Mouse (Mus musculus): ENCODE measurements around the gene Tmem209. TPM values are rescaled to one million over a fixed set of nuclear protein-coding genes. Genes with fewer than 3 reads are reported as not detected.
A peak's percentile ranks its signal among the peaks of the same experiment; 100 is the strongest.

Gene Tmem209
- total RNA-seq, 2 experiments from 2014 or later = 7.4 to 9.1 TPM

DNA sequence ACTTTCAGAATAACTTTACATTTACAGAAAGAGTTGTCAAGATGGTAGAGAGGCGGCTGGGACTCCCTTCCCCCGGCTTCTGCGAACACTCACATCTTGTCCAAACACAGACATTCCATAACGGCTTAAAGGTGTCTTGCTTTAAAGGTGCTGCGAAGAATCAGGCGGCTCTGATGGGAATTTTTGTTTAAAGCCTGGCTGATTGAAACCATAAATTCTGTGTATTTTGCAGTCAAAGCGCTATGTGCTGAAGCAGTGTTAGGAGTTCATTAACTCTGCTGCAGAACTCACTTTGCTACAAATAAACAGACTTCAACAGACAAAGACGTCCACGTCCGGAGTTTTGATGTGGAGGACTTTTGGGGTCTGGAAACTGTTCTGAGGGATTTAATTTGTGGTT is 28.7 kb upstream of the Tmem209 start:
- no peak for DNase-seq

DNA sequence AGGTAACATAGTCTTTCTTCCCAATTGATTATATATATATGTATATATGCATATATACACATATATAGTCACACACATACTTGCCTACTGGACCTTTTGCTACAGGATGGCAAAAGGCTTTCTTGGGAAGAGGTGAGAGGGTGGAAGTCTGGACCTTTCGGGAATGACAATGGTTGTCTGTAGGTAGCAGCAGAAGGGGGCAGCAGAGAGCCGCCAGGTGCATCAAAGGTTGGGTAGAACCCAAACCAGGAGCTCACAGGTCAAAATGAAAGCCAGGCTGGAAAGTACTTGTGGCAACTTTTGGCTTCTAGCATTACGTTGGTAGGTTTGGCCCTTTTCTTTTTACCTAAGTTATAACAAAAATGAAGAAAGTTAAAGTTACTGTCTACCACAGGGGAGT is 25.8 kb upstream of the Tmem209 start:
- DNase-seq = no peak

DNA sequence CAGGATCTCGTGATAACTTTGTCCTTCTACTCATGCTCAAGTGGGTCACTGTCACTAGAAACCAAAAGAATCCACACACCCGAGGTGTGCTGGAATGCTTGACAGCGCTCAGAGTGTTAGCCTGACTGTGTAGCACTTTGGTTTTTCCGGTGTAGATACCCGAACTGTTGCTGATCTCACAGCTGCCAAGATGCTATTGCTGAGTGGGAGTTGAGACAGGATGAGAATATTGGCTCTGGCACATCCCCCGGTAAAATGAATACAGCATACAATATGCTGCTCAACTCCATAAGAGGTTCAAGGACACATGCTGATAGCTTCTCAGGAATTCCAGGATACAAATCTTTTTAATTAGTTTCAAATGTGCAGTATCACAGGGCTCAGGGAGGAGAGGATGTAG is 19.2 kb upstream of the Tmem209 start:
- DNase-seq = no peak

DNA sequence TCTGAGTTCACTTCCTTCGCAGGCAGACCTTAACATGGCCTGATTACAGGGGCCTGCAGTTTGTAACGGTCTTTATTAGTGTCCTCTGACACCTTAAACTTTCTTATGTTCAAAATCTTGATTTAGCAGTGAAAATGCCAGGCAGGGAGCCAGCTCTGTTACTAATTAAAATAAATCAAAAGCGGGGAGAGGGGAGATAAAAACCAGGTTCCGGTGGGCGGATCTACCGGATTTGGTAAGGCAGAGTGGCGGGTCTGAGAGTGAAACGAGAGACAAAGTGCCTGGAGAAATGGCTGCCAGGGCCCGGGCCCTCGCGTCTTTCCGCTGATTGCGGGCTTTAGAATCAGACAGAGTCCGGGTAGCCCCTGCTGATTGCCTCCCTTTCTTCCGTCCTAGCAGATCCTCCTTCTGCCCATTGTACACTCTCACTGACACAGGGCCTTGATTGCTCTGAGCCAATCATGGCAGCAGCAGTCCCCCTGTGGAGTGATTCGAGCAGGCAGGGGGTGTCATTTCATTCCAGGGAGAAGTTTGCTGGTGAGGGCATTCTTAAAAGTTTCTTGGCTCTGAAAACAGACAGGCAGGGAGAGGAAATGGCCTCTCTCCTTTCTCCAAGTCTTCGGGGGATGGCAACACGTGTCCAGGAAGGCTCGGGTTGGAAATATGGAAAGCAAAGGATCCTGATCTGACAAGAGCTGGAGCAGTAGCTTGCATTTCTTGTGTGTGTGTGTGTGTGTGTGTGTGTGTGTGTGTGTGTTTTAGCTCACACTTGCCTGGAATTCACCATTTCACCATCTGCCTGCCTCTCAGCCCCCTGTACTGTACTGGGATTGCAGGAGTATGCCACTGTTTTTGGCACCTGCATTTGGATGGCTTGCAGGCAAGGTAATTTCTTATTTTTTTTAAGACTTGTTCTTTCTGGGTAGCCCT is 17.3 kb upstream of the Tmem209 start:
- DNase-seq = no peak

DNA sequence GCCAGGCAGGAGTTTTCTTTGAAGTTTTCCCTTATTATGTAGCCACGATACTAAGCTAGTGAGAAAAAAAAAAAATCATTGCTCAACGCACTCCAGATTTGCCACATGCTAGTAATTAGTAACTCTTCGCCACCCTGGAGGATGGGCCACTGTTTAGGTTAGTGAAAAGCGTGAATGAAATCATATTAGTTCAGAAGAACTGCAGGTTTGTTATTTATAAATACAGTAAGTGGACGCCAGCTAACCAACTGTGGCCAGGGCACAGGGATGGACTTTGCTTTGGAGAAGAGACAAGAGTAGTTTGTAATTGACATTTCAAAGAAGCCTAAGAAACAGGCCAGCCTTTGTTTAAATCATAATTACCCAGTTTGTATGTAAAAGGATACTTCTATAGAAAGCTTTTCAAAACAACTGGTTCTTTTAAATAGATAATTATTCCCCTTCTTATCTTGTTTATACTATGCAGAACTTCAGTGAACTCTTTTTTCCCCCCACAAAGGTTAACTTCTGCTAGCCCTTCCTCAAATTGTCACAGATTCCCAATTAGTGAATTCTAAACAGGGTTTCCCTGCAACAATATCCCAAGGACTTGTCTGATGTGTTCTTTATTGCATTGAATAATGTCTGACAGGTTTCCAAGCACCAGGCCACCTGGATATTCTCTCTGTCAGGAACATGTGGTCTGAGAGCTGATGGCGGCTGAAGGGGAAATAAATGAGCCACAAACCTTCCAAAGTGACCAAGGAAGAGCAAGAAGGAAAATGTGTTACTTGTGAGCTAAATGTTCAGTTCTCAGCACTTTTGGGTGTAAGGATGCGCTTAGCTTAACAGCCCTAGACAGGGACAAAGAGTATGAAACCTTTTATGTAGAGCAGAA is 16.1 kb upstream of the Tmem209 start:
- DNase-seq = no peak

DNA sequence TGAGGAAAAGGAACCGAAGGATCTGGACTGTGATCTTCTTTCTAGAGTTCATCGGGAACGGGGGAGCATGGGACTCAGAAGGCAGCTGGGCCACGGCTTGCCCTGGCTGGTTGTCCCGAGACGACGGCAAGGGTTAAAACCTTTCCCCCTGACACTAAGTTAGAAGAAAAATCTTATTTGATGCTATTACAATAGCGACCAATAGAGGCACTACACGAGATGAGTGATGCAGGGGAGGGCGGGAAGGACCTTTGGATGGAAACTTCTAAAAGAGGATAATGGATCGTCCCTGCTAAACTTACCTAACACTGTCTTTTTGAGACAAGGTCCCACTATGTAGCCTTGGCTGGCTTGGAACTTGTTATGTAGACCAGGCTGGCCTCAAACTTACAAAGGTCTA is 10.8 kb upstream of the Tmem209 start:
- DNase-seq = no peak

DNA sequence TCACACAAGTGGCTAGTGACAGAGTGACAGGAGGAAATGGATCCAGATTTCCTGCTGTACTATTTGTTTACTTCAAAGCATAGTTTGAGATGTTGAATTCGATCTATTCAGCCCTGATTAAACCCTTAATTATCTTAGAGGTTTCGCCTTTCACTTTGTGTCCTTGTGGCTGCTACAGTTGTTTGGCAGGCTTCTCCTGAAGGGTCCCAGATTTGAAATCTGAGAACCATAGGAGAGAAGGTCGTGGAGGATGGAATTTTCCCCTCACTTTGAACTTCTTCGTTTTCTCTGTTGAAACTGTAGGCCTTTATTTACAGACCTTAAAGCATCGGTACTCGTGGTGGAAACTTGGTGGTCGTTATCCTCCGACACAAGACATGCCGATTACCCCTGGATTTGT is 4.7 kb upstream of the Tmem209 start:
- DNase-seq = no peak

DNA sequence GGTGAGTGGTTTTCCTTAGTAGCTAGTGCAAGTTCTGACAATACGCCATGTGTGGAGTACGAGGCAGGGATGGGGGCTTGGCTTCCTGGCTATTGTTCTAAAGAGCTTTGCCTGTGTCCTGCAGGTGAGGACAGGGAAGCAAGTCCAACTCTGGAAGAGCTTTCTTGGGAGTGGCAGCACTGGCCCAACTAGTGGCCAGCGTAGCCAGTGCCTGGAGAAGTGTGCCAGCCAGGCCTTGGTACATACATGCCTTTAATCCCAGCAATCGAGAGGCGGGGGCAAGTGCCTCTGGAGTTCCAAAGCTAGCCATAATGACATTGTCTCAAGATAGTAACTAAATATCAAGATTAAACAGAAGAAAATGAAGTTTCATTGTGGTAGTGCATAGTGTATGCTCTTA is 708 bp upstream of the Tmem209 start:
- DNase-seq = no peak

DNA sequence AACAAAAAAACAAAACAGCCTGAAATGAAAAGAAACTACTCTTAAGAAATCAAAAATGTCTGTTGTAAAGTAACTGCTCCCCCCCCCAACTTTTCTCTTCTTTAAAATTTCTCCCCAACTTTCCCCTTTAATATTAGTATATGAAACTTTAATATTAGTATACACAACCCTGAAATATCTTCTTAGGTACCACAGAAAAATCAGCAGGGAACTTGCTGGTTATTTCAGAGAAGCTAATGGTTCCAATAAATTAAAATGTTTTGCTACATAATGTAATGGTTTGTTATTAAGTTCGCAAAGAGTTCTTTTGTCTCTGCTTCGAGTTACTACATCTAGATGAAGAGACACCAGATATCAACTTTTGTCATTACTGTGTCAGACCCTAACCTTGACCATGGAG is 759 bp downstream of the Tmem209 start:
- DNase-seq = no peak

DNA sequence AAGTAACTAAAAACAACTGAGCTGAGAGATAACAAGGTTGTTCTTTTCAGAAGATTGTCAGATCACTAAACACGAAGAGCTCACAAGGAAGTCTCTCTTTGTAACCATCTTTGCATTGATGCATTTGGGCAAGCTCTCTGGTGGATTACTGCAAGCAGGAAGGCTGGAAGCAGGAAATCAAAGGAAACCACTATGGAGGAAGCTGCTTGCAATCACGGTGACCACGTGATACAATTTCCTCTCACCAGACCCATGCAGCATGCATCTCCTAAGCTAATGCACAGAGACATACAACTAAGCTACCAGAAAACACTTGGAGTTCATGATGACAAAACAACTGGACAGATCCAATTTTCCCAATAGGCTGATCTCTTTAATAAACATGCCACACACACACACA is 10.5 kb downstream of the Tmem209 start:
- DNase-seq = no peak

DNA sequence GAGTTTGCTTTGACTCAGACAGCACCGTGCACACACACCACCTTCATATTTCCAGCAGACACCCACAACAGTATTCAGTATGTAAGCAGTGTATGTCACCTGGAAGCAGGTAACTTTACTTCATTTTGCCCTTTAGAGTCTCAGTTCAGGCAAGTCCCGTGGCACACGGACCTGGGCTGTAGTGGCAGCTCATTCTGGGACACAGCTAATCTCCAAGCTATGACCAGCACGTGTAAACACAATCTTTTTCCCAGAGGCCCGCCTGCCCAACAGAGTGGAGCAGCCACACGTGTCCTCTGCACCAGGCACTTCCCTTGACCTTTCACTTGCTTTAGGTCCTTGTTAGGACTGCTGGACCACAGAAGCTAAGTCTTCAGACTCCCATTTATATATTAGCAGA is 23.1 kb downstream of the Tmem209 start:
- DNase-seq = no peak

DNA sequence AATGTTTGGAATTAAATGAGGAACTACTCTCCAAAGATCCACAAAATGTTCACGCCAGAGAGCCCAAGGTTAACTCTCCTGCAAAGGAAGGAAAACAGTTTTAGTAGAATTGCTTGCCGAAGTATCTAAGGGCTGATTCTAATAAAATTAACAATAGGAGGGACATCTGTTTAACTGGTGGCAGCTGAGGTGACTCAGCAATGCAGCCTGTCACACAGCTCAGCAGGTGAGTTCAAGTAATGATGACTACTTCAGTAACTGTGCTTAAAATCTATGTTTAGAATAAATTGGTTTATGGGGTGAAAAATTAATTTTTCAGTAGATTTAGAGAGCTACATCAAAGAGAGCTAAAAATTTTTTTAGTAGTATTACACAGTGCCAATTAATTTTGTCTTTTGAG is 26.7 kb downstream of the Tmem209 start:
- no peak for DNase-seq

DNA sequence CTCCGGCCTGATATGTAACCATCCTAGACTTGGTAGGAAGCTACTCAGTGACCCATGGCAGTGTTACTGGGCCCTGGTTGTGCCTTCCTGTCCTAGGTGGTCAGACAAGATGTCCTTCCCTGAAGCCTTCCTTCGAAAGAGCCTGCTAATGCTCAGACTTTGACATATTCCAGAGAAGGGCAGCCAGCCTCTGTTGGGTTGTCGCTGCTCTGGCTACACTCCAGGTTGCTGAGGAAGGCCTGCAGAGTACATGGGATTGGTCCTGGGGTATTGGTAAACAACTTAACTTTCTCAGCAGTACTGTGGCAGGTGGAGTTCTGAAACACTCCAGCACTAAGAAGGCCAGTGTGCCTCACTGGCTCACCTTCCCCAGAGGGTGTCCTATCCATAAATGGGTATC is 30.2 kb downstream of the Tmem209 start:
- no peak for DNase-seq

DNA sequence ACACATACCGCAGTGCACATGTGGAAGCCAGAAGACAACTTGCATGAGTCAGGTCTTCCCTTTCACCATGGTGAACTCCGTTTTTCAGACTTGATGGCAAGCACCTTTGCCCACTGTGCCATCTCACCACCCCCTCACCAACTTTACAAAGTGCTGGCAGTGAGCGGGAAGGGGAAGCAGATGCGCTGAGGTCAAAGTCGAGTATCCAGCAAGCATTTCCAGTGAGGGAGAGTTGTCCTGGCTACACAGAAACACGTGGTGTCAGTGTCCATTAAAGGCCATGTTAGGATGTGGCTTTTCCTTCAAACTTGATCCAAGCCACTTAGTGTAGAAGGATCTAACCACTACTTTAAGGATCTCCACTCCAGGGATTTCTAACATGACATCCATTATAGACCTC is 31.8 kb downstream of the Tmem209 start:
- DNase-seq = no peak

DNA sequence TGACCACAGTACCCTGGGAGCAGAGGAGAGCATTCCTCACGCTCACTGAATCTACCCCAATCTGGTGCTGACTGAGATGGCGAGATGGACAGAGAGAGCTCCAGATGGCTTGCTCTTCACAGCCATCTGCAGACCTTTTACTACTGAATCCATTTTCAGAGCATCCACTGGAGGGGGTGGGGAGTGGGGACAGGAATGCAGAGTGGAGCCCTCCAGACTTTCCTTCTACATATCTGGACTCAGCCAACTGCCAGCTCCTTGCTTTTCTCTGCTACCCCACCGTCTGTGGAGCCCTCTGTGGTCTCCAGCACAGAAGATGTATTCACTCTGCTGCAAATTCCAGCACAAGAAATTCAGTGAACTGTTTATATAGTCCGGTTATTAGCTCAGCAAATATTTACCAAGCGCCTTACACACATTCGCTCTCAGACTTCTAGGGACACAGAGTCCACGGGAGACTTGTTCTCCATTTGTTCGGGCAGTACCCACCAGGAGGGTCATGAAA is 32.3 kb downstream of the Tmem209 start:
- no peak for DNase-seq

DNA sequence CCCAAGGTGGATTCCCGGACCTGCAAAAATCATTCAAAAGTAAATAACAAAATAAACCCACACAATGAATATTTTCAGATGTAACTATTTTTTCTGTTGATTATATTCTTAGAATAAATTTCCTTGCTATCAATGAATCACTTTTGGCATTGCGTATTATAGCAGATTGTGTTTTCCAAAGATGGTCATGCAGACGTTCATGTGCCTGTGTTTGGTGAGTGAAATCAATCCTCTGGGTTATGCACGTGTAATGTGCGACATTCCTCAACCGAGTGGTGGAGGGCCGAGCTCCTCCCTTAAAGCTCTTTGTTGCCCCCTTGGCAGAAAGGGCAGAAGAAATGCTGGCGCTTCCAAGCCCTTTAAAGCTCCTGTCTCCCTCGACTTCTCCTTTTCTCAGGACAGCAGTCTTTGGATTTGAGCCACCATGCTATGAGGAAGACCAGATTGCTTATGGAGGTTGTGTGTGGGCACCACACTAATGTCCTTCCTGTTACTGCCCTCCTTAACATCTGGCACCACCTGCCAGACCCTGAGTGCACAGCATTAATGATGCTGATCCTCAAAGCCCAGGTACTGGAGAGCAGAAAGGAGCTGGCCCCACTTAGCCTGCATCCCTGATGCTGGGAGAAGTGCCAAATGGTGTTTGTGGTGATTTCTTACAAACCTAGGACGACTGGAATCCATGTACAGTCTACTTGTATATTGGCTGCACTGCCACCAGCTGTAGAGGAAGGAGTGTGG is 33.4 kb downstream of the Tmem209 start:
- DNase-seq = no peak

DNA sequence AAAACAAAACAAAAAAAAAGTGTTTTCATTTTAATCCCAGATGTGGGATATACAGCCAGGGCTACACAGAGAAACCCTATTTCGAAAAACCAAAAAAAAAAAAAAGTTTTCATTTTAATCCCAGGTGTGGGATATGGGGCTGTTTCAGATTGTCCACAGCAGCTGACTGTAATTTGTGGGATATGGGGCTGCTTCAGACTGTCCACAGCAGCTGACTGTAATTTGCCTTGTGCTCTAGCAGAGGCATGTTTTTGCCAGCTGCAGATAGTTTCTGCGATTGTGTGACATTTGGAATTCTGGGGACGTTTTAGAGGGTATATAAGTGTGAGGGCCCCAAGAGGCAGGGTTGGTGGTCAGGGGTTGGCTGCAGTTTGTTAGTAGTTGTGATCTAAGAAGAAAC is 37.9 kb downstream of the Tmem209 start:
- no peak for DNase-seq

DNA sequence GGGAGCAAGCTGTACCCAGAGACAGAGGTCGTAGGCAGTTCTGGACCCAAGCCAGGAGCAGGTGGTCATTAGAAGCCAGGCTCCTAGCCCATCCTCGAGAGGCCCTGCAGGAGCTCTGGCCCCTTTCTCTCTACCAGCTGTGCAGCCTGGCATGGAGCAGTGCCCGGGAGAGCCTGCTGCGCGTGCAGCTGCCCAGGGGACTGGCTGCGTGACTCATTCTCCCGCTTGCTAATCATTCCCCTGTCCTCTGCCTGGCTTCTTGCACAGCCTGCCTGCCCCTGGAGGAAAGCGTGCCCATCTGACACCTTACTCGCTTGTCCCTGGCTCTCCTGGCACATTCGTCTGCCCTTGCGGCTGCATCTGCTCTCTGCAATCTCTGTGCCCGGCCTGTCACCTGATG is 40.2 kb downstream of the Tmem209 start:
- peak; percentile 72 for DNase-seq

DNA sequence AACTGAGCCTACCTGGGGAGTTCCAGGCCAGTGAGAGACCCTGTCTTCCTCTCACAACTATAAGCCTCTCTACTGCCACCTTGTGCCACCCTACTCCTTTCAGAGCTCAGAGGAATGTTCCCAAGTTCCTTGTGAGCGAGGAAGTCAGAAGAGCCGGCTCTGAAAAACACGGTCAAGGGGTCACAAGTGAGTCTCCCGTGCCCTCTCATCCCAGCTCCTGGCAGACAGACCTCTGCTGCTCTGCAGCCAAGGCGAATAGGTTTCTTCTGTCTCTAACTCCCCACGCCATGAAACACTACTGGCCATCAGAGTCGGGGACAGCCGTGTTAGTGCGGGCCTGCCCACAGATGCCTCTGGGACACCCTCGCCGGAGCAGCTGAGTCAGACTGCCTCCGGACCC is 40.9 kb downstream of the Tmem209 start:
- DNase-seq = no peak

DNA sequence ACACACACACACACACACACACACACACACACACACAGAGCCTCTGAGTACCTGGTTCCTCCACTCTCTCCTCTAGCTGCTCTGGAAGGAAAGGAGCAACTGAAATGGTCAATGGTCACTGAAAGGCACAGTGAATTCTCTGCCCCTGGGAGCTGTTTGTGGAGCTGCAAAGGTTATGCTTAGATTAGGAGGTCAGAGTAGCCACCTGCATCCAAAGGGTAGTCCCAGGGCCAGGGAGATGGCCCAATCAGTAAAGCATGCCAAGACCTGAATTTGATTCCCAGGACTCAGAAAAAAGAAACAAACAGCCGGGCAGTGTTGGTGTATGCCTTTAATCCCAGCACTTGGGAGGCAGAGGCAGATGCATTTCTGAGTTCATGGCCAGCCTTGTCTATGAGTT is 41.5 kb downstream of the Tmem209 start:
- no peak for DNase-seq

DNA sequence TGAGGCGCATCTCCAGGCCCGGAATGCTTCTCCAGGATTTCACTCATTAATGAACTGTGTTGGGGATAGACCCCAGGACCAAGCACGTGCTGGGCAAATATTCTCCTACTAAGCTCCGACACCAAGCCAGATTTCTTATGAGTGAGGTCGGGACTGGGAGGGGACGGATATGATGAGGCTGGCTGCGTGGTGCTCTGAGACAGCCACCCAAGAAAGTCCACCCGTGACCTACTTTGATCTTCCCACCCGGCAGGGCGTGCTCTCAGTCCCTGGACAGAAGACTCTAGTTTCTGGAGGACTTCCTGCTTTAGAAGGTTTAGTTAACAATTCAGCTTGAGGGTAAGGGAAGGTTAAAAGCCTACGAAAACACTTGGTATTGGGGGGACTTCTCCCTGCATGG is 44.0 kb downstream of the Tmem209 start:
- no peak for DNase-seq

DNA sequence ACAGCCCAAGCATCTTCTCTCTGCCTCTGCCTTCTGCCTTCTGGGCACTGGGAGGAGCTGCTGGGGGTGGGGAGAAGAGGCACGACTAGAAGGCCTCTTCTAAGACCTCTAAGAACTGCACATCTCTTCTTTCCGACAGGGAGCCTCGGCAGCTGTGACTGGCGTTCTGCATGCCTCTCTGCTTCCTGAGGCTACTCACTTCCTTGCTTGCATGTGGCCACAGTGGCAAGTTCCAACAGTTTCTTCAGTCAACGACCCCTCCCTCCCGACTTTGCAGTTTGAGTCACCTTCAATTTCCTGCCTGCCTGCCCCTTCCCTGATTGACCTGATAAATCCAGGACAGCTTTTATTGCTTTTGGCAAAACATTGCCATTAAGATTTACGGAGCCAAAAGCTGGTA is 46.8 kb downstream of the Tmem209 start:
- DNase-seq = no peak
